Mouse (Mus musculus) urinary bladder, adult 2 months (tissue): ENCODE measurements around the gene Nr5a2. TPM values are rescaled to one million over a fixed set of nuclear protein-coding genes. Genes with fewer than 3 reads are reported as not detected.
"Not testable (repeated sequence)": the region's sequence is repeated elsewhere in the genome, so short reads cannot be mapped to it uniquely, and the experiment has no call there.

Experiments used
- DNase-seq: peaks from one replicate; pipeline ENCODE4 v3.0.0; 2022; ENCODE audit warnings: low spot score
- polyA plus RNA-seq: library from polyadenylated mRNA; depleted of rRNA; stranded (reverse); fragments of >200 nt; gene quantifications from 2 replicates; pipeline ENCODE4 v1.2.3, GENCODE M21; 2012

Nr5a2 gene
- polyA plus RNA-seq, 1 experiment = 1.3 TPM

DNA sequence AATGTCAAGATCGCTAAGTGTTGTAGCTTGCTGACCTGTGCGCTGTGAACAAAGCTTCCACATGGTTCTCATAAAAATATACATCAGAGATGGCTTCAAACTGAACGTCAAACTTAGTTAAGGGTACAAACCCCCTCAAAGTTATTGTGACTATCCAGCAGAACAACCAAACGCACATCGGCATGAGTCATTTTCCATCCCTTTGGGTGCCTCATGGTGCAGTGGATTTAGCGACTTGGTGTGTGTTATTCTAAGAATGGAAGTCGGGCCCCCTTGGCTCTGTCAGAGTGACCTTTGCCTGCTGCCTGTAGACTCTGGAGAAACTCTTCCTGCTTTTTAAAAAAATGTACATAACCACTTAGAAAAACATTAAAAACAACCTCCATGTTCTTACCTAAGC is 119.7 kb downstream of the Nr5a2 start:
- DNase-seq = no peak

DNA sequence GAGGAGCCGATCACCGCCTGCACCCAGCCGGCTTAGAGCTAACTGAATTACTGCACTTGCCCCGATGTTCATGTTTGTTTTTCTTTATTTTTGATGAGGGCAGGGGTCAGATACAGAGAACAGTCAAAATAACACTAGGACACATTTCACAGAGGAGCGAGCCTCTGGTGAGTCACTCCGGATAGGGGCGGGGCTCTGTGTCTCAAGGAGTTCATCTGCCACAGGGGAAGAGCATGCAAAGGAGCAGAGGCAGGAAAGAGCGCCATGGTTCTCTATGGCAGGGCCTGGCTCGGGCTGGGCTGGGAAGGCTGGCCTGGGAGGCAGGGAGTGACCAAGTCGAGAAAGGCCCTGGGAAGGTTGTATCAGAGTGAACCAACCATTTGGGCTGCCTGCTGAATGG is 121.0 kb downstream of the Nr5a2 start:
- DNase-seq = no peak

DNA sequence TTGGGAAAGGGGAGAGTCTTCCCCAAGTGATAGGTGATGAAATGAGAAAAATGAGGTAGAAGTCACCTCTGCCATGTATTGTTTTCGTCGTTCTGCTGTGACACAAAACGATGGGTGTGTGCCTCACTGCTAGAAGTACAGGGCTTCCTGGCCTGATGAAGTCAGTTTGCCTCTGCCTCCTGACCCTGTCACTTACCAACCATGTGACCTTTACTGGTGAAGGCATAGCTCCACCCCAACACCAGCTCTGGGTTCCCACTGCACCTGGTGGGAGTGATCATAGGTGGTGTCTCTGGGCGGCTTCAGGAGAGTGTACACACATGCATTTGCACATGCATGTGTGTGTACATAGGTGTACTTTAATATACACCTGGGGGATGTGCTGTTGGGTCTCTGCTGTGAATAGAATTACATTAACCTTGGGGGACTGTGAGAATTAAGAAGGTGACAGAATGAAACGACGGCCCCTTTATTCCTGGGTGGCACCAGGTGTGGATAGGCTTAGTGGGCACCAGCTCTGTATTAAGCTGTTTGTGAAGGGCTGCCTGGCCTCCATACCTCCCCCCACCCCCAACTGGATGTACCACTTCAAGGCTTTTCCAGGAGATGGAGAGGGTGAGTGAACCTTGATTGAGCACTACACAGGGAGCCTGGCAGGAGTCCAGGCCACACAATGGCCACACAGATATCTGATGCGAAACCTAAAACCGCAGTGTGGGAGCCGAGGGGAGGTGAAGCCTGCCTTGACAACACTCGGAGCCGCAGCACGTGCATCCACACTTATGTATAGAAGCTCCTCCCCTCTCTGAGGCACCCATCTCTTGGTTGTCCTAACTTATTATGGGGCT is 127.7 kb downstream of the Nr5a2 start:
- DNase-seq = no peak

- no peak for DNase-seq
These were observed 129.3 kb downstream of the Nr5a2 start for GRCm38 (mm10) chr1:136830992-136831391.

DNA sequence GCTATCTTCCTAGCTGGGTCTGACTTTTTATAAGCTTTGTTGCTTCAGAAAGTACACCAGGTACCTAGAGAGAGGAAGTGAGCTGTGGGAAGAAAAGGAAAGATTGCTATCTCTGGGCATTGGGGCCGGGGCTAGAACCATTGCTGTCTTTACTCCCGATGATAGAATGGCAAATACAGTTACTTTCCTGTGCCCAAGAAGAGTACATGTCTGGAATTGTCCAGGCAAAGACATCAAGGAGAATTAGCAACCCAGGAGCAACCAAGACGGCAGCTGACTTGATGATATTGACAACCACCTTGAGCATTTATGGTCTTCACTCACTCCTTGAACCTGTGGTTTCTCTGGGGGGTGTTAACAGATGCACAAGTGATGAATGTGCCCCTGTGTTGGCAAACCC is 130.3 kb downstream of the Nr5a2 start:
- DNase-seq = no peak

DNA sequence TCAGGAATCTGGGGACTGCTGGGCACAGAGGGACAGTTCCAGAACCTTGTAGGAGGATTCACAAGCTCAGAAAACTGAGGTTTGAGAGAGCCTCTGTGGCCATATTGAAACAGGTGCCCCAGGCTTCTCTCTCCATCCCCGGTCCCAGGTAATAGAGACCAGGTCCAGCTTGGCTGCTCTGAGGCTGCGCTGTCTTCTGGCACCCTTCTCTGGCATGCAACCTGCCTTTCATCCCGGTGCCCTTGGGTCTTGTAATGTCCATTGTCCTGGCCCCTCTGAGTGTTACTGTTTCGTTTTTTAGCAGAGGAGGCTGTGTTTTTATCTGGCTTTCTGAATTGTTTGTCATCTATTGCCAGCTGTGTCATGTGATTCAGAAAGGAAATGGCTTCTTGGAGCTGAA is 136.4 kb downstream of the Nr5a2 start:
- no peak for DNase-seq

DNA sequence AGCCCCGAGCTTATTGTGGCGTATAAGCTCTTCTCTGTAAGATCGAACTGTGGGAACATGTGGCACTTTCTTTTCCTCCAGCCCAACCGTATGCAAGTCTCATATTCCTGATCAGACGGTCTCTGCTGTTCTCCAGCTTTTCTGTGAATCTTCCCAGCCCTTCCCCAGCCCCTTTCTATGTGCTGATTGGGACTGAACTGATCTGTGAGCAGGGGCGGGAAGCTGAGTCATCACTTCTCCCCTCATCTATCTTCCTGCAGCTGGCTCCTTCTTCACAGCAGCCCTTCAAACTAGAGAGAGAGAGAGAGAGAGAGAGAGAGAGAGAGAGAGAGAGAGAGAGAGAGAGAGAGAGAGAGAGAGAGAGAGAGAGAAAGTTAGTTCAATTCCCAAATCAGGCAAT is 159.6 kb downstream of the Nr5a2 start:
- no peak for DNase-seq

DNA sequence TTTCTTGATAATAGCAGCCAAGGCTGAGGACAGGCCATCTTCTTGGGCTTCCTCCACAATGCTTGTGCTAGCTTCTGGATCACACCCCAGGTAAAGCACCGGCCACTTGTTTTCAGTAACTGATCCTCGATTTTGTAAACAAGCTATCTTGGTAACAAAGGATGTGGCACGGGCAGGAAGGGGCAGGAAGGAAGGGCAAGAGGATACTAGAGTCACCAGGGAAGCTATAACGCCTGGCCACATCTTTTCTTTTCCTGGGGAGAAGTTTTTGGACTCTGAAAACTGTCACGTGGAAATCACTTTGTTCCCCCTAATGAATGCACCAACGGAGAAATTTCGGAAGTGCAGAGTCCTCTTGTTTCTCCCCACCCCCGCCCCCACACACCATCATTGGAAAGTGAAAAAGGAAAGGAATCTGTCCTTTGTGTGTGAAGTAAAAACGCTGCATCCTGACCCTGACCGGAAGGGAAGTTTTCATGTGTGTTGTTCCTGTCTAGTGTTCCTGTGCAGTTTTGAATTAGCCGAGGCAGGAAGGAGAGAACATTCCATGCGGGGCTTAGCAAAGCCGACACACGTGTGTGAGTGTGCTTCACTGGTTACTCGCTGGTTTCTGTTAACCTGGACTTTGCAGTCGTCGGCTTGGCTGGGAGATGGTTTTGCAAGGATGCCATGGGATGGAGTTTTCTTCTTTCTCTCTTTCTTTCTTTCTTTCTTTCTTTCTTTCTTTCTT is 163.7 kb downstream of the Nr5a2 start:
- no peak for DNase-seq

DNA sequence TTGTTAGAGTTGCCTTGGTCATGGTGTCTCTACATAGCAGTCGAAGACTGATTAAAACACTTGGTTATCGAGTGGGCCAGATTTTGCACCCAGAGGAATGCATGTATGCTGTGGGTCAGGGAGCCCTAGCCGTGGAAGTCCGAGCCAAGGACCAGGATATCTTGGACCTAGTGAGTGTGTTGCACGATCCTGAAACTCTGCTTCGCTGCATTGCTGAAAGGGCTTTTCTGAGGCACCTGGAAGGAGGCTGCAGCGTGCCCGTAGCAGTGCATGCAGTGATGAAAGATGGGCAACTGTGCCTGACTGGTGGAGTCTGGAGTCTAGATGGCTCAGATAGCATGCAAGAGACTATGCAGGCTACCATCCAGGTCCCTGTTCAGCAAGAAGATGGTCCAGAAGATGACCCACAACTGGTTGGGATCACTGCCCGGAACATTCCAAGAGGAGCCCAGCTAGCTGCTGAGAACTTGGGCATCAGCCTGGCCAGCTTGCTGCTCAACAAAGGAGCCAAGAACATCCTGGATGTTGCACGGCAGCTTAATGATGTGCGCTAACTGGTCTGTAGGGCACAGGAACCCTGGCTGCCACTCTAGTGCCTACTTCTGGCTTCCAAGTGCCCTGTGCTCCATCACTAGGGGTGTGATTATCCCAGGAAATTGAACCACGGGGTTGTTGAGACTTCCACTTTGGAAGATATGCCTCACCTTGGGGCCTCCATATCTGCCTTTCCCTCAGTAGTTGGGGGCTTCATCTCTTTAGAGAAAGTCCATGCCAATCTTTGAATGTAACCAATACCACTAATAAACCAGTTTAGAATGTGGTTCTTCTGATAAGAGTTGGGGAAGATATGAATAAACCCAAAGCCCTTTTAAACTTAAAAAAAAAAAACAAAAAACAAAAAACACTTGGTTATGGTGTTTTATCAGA is 167.0 kb downstream of the Nr5a2 start:
- not testable (repeated sequence) for DNase-seq
